Mouse (Mus musculus) frontal cortex, postnatal 36 days (tissue): Measurements from ENCODE around the gene Cldn10.
"Not testable (repeated sequence)": the region's sequence is repeated elsewhere in the genome, so short reads cannot be mapped to it uniquely, and the experiment has no call there.

ENCODE experiments used
- DNase-seq, 2 experiments: peaks; one replicate each; pipeline ENCODE4 v3.0.0; 2022; ENCODE audit warnings: low spot score in 2 of 2

The Cldn10 gene

GRCm38 (mm10) chr14:118782241-118782640, 5.5 kb upstream of the Cldn10 start:
- DNase-seq, result no peak

DNA sequence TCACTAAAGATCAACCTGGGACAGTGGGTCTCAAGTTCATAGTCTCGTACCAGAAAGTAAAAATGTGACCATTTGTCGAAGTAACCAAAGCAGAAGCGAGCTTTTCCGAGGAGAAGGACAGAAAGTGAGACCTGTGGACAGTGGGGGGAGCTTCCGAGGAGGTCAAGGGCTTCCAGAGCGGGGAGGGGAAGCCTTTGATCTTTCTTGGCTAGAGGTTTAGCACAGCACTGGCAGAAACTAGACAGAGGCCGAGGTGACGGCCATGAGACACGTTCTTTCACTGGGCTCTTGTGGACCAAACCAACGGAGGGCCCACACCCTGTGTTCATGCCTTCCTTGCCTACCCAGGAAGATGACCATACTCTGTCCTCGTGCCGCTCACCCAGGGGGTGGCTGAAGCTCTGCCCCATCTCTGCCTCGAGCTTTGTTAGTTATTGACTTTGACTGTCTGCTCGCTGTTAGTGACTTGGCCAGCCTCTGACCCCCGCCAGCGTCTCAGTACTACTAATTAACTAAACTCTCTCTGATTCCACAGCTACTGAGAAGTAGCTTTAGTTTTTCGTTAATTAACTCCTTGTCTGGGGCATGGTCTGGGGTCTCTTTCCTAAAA, 4.3 kb upstream of the Cldn10 start:
- no peak for DNase-seq

- DNase-seq, result no peak
Measured at GRCm38 (mm10) chr14:118790217-118790616, 2.5 kb downstream of the Cldn10 start.

DNA sequence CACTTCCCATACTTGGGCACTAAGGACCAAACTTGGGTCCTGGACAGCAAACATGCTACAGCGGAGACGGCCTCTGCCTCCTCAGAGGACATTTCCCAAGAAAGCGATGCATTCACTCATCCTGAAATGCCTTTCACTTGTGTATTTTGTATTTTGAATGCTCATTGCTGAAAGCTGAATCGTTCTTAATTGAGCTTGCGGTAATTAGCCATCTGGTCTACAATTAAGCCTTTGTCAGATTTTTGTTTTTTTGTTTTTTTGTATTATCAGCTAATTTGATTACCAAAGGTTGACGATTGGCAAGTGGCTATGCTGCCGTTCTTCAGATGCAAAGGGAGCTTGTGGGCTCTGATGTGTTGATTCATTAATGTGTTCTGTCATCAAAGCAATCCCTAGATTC, 5.2 kb downstream of the Cldn10 start:
- DNase-seq, result no peak

DNA sequence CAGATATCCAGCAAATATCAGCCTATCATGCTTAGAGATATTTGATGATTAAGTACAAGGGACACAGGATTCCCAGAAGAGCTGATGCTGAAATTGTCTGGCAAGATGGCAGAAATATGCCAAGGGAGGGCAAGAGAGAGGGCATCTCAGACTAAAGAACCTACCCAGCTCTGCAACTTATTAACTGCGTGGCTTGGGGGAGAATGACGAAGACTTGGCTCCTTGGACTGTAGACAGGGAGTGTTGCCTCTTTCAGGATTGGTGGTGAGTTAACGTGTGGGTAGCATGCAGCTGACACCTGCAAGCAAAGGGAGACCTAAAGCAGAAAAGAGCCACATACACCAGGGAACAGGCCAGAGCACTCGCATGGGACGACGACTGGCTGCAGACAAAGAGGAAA, 5.7 kb downstream of the Cldn10 start:
- DNase-seq, result no peak

DNA sequence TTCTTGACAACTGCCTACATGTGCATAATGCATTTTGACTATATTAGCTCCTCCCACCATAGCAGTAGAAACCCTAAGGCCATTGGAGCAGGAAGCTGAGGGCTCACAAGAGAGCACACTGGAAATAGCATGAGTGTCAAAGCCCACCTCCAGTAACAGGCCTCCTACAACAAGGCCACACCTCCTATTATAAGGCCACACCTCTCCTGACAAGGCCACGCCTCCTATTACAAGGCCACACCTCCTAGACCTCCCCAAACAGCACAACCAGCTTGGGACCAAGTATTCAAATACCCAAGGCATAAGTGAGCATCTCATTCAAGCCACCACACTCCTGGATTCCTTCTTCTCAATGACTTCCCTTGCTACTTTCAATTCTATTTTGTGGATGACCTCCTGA, 6.5 kb downstream of the Cldn10 start:
- DNase-seq, result no peak

DNA sequence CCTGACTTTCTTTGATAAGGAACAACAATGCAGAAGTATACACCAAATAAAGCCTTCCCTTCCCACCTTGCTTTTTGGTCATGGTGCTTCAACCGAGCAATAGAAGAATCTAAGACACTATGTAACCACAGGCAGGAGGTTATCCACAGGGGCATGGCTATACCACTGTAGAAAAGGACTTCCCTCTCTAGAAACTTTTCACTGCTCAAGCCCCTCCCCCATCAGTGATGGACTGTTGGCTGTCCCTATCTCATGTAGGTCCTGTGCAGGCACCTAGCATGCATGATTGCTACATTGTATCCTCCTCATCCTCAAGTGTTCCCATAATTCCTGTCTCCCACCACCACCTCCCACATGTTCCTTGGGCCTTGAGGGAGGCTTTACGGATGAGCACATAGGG, 7.2 kb downstream of the Cldn10 start:
- DNase-seq, result no peak

DNA sequence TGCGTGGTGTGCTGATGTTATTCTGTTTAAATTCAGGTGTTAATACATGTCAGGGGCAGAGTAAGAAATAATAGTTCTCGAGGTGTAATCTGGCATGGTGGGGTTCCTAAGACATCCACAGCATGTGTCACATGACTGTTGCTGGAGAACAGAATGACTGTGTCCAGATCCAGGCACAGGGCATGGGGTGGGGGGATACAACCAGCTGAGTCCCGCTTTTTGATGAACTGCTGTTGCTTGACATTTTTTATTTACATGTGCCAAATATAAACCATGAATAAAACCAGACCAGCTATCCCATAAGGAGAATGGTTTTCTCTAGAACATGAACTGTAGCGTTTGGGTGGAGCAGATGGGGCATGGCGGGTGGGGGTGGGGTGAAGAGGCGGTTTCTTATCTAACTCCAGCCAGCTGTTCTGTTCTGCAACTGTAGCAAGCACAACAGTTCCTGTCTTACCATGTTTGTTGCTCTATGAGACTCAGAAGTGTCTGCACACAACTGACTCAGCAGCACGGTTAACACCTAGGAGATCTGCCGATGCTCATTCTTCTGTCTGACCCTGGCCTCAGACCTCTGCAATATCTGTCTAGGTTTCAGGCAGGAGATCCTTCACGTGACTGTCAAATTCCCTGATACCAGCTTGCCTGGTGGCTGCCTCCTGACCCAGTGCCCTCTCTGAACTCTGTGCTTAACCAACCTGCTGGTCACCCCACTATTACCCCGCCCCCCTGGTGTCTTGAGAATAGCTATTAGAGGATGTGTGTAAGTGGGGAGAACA, 8.4 kb downstream of the Cldn10 start:
- no peak for DNase-seq

- no peak for DNase-seq
Measured at GRCm38 (mm10) chr14:118796694-118797058, 9.0 kb downstream of the Cldn10 start.

GRCm38 (mm10) chr14:118797270-118797669, 9.6 kb downstream of the Cldn10 start:
- DNase-seq, result no peak

- no peak for DNase-seq
Measured at GRCm38 (mm10) chr14:118799918-118800317, 12.2 kb downstream of the Cldn10 start.

DNA sequence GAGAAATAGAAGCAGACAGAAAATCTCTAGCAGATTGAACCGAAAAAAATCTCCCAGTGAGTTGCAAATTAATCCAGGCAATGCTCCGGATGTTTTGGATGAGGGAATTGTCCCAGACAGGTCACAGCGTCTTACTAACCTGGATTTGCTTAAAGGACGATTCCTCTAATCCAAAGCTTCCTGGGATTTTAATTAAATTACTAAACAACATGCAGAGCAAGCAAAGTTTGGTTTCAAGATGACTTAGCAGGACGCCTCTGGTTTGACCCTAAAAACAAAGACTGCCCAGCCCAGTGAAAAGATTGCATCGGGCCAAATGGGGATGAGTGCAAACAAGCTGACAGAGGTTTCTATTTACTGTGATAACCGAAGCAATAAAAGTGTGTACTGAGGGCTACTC, 16.2 kb downstream of the Cldn10 start:
- no peak for DNase-seq

DNA sequence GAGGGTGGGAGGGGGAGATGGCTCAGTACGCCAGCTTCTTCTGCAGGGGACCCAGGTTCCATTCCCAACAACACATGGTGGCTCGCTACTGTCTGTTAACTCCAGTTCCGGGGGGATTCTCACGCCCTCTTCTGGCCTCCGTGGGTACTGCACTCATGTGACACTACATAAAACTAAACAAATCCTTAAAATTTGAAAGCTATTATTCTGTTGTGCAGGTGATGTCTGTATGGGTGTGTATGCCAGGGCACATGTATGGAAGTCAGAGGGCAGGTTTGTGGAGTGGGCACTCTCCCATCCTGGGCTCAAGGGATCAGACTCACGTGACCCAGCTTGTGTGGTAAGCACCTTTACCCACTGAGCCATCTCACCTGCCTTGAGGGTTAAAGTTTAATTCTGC, 16.6 kb downstream of the Cldn10 start:
- no peak for DNase-seq

DNA sequence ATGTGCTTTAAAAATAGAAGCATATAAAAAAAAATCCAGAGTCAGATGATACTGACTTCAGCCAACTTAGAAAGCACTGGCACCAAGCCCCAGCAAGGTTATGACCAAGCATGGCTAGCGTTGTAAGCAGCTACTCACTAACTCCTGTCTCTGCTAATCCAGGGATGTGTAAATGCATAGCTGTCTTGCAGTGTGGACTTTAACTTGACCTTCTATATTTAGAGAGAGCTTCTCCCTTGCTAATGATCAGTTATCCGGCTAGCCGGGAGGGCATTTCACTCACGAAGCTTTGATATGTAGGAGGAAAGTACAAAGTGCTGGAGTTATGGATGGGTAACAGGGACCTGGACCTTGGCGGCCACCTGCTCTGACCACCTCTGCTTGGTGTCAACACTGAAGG, 19.9 kb downstream of the Cldn10 start:
- no peak for DNase-seq

GRCm38 (mm10) chr14:118808183-118808582, 20.5 kb downstream of the Cldn10 start:
- not testable (repeated sequence) for DNase-seq

GRCm38 (mm10) chr14:118809686-118810085, 22.0 kb downstream of the Cldn10 start:
- no peak for DNase-seq

DNA sequence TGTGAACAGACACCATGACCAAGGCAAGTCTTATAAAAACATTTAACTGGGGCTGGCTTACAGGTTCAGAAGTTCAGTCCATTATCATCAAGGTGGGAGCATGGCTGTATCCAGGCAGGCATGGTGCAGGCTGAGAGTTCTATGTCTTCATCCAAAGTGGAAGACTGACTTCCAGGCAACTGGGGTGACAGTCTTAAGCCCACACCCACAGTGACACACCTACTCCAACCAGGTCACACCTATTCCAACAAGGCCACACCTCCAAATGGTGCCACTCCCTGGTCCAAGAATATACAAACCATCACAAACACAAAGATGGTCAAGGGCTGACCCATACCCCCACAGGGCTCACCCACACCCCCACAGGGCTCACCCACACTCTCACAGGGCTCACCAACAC, 23.5 kb downstream of the Cldn10 start:
- not testable (repeated sequence) for DNase-seq

DNA sequence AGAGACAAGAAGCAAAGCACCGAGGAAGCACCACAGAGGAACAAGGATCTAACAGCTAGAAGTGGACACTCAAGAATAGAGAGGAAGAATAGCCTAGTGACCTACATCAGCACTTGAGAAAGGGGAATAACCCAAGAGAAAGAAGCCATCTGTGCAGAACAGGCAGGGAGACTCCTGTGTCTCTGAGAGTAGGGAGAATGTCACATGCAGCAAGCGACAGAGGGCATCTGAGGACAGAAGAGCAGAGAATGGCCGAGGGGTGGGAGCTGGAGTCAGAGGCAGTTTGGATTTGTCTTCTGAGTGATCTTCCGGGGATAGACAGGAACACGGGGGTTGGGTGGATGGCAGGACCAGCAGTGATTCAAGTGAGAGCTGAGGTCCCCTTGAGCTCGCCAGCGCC, 25.4 kb downstream of the Cldn10 start:
- no peak for DNase-seq

DNA sequence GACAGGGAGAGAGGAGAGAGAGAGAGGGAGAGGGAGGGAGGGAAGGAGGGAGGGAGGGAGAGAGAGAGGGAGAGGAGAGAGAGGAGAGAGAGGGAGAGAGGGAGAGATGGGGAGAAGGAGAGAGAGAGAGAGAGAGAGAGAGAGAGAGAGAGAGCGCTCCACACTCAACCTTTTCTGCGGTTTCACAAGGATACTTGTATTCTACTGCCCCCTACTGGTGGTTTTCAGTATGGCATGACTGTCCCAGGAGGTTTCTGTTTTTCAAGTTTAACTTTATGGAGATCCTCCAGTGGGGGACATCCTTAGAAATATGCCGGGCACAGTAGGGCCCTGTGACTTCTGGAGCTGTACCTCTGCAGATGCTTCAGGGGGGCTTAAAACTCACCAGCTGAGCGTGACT, 28.8 kb downstream of the Cldn10 start:
- peak; percentile 39 to 56 for DNase-seq

DNA sequence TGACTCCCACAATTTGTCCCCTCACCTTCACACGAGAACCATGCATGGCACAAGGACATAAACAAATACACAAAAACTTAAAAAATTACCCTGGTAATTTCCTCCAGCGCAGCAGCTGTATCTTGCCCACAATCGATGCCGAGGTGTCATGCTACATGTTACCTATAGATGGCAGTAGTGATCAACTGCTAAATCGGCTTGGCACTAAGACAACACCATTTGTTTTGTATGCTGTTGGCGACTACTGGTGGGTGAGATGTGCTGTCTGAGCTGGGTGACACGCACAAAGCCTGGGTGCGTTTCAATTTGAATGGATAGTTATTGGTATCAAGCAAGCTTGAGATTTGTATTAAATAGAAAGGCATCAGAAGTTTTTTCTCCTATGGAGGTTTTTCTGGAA, 32.4 kb downstream of the Cldn10 start:
- DNase-seq, result peak; percentile 49 to 80

- no peak for DNase-seq
Measured at GRCm38 (mm10) chr14:118822816-118823215, 35.1 kb downstream of the Cldn10 start.

DNA sequence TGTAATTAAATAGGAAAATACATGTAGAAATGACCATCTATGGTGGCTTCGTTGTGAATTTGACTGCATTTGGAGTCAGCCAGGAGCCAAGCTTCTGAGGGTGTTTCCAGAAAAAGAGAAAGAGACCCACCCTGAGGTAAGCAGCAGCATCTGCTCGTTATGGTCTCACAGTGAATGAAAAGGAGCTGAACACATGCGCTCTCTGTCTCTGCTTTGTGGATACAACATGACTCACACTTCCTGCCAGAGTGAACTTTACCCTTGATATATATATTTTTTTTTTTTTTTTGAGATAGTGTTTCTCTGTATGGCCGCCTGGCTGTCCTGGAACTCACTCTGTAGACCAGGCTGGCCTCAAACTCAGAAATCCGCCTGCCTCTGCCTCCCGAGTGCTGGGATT, 35.6 kb downstream of the Cldn10 start:
- DNase-seq, result no peak

GRCm38 (mm10) chr14:118826346-118826745, 38.6 kb downstream of the Cldn10 start:
- DNase-seq, result no peak
